Mouse (Mus musculus) heart, postnatal 14 days (tissue): ENCODE results near the gene Tmem102. TPM values are rescaled to one million over a fixed set of nuclear protein-coding genes. Genes with fewer than 3 reads are reported as not detected.

Experiments
- DNase-seq, 2 experiments: peaks; one replicate each; pipeline ENCODE4 v3.0.0; 2021 to 2022
- intact Hi-C: fragments of 180-260 bp; cut with DNase I; formaldehyde crosslinking; loops from one replicate; pipeline ENCODE4 v1.15.1; 2025
- total RNA-seq, 2 experiments: library from RNA; stranded (reverse); gene quantifications; 2 replicates each; pipeline ENCODE4 v1.2.3; 2021

Tmem102 gene
- total RNA-seq, 2 experiments from 2014 or later: 0.54 to 0.65 TPM

- intact Hi-C loops: loop anchor here (2.0 kb wide), 1 partner anchor 29 kb away; no protein-coding TSS in a partner anchor
Observed at GRCm38 (mm10) chr11:69795168-69795982, 10.0 kb downstream of the Tmem102 start, which contains the start of gene Chrnb1. Chrnb1 (minus strand) TSS chr11:69795943.

GRCm38 (mm10) chr11:69793429-69793828 lies 12.0 kb downstream of the Tmem102 start:
- DNase-seq: no peak
- intact Hi-C loops: no loop called here

More at GRCm38 (mm10) chr11:69795168-69795982, 10.0 kb downstream of the Tmem102 start, which contains the start of gene Chrnb1:
- peak; percentile 93 for DNase-seq

- no peak for DNase-seq
- intact Hi-C loops: no loop called here
Observed at GRCm38 (mm10) chr11:69791420-69791819, 14.0 kb downstream of the Tmem102 start.

- no peak for DNase-seq
- intact Hi-C loops: no loop called here
Observed at GRCm38 (mm10) chr11:69789431-69789830, 16.0 kb downstream of the Tmem102 start.

- DNase-seq: no peak
- intact Hi-C loops: no loop called here
Observed at GRCm38 (mm10) chr11:69787306-69787705, 18.1 kb downstream of the Tmem102 start.

GRCm38 (mm10) chr11:69784793-69785272 lies 20.6 kb downstream of the Tmem102 start:
- peak; percentile 48 to 64 for DNase-seq
- intact Hi-C loops: no loop called here

- intact Hi-C loops: no loop called here
- no peak for DNase-seq
Observed at GRCm38 (mm10) chr11:69781828-69782227, 23.6 kb downstream of the Tmem102 start.

- no peak for DNase-seq
- intact Hi-C loops: no loop called here
Observed at GRCm38 (mm10) chr11:69778985-69779384, 26.4 kb downstream of the Tmem102 start.

- peak; percentile 16 to 34 for DNase-seq
- intact Hi-C loops: no loop called here
Observed at GRCm38 (mm10) chr11:69778258-69778982, 27.0 kb downstream of the Tmem102 start.

GRCm38 (mm10) chr11:69777504-69778257 lies 27.7 kb downstream of the Tmem102 start:
- intact Hi-C loops: no loop called here
- peak in 1 of 2 experiments; percentile 25 for DNase-seq

- intact Hi-C loops: no loop called here
Observed at GRCm38 (mm10) chr11:69776488-69776887, 28.9 kb downstream of the Tmem102 start.

GRCm38 (mm10) chr11:69775716-69776115 lies 29.7 kb downstream of the Tmem102 start:
- intact Hi-C loops: no loop called here
- DNase-seq: no peak

More at GRCm38 (mm10) chr11:69776488-69776887, 28.9 kb downstream of the Tmem102 start:
- no peak for DNase-seq

- DNase-seq: no peak
- intact Hi-C loops: no loop called here
Observed at GRCm38 (mm10) chr11:69774961-69775360, 30.5 kb downstream of the Tmem102 start.

- intact Hi-C loops: loop anchor here (2.0 kb wide), 1 partner anchor 27 kb away; the partner anchor contains the start of gene Chrnb1
- peak in 1 of 2 experiments; percentile 13 for DNase-seq
Observed at GRCm38 (mm10) chr11:69767625-69767909, 37.9 kb downstream of the Tmem102 start.

GRCm38 (mm10) chr11:69766872-69767624 lies 38.4 kb downstream of the Tmem102 start:
- intact Hi-C loops: loop anchor here (2.0 kb wide), 1 partner anchor 28 kb away; the partner anchor contains the start of gene Chrnb1
- peak; percentile 17 to 19 for DNase-seq

- intact Hi-C loops: loop anchor here (2.0 kb wide), 1 partner anchor 29 kb away; the partner anchor contains the start of gene Chrnb1
- DNase-seq: peak; percentile 77 to 80
Observed at GRCm38 (mm10) chr11:69766126-69766609, 39.3 kb downstream of the Tmem102 start.

GRCm38 (mm10) chr11:69765221-69766125 lies 40.0 kb downstream of the Tmem102 start, which contains the start of gene Zbtb4:
Zbtb4 (plus strand) TSS chr11:69765912.
- DNase-seq: peak; percentile 63 to 65
- intact Hi-C loops: loop anchor here (2.0 kb wide), 1 partner anchor 29 kb away; the partner anchor contains the start of gene Chrnb1

GRCm38 (mm10) chr11:69763551-69763950 lies 41.9 kb downstream of the Tmem102 start:
- intact Hi-C loops: no loop called here
- no peak for DNase-seq
